Mouse (Mus musculus) mouse trophoblast stem cell (cell line): ENCODE results near the gene Ppp1r12b.

Experiments
- in situ Hi-C, 2 experiments: fragments of 300-500 bp; cut with MseI, MboI; formaldehyde crosslinking; loops; 2 replicates in 1 of 2; 3 replicates in 1 of 2; pipeline ENCODE4 v1.15.1; 2025

Gene Ppp1r12b

GRCm38 (mm10) chr1:134733659-134734058, 222.1 kb downstream of the Ppp1r12b start:
- in situ Hi-C loops: no loop called here

GRCm38 (mm10) chr1:134727256-134727655, 228.5 kb downstream of the Ppp1r12b start:
- in situ Hi-C loops: no loop called here

DNA sequence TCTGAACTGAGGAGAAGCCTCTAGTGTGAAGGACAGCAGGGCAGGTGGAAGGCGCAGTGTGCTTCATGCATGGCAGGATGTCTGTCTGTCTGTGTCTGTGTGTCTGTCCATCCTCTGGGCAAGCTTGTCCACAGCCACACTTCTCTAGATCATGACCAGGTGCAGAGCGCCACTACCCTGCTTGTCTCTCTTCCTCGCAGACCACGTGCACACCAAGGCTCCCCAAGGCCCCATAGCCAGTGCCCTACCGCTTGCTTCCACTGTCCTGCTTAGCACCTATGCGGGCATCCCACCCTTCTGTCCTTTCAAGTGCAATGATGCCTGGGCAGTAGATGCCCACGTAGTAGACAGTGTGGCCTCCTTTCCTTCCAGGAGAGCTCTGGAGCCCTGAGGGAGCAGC, 229.3 kb downstream of the Ppp1r12b start:
- in situ Hi-C loops: no loop called here

GRCm38 (mm10) chr1:134725276-134725675, 230.5 kb downstream of the Ppp1r12b start:
- in situ Hi-C loops: no loop called here

DNA sequence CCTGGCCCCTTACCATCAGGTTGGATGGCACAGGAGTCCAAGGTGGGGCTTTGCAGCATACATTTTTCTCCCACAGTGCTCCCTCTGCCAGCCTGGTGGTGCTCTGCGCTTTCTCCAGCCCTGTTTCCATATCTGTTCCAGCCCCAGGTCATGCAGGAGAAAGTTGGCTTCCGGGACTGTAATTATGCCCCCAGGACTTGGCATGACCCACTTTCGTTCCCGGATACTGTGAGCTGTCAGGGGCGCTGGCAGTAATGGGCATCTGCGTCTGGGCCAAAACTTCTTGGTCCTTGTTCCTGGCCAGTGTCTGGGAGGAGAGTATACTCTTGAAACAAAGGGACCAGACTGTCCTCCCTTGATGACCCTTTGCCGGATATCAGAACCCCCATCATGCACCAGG, 232.9 kb downstream of the Ppp1r12b start:
- in situ Hi-C loops: no loop called here

DNA sequence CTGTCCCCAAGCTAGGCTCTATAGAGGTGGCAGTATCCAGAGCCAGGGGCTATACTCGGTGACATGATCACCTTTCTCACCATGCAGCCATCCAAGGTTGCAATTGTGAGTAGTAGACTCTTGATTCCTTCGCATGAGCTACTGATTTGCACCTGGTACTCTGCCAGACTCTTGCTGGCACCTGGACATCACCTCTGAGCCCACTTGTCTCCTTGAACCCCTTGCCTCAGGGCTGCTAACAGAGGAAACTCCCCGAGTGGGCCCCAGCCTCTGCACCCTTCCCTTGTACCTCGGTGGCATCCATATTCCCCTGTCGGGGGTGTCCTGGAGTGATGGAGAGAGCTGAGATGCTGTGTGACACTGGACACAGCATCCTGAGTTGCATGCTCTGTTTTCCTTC, 234.3 kb downstream of the Ppp1r12b start:
- in situ Hi-C loops: no loop called here

GRCm38 (mm10) chr1:134719718-134720304, 235.9 kb downstream of the Ppp1r12b start:
- in situ Hi-C loops: no loop called here

DNA sequence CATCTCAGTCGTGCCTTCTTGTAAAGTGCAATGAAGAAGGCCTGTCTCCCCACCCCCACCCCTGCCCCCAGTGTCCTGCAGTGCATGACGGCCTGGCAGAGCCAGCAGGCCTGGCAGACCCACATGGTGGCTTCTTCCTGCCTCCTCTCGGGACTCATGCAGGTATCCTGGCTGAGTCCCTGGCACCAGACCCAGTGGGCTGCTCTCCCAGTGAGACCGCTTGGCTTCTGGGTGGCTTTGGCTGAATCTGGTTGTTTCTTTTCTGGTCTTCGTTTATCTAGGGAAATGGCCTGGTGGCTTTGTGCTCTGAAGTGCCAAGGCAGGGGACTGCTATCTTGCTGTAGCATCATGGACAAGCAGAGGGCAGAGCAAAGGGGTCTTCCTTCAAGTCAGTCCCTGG, 240.7 kb downstream of the Ppp1r12b start:
- in situ Hi-C loops: no loop called here

GRCm38 (mm10) chr1:134714166-134714565, 241.6 kb downstream of the Ppp1r12b start:
- in situ Hi-C loops: no loop called here

DNA sequence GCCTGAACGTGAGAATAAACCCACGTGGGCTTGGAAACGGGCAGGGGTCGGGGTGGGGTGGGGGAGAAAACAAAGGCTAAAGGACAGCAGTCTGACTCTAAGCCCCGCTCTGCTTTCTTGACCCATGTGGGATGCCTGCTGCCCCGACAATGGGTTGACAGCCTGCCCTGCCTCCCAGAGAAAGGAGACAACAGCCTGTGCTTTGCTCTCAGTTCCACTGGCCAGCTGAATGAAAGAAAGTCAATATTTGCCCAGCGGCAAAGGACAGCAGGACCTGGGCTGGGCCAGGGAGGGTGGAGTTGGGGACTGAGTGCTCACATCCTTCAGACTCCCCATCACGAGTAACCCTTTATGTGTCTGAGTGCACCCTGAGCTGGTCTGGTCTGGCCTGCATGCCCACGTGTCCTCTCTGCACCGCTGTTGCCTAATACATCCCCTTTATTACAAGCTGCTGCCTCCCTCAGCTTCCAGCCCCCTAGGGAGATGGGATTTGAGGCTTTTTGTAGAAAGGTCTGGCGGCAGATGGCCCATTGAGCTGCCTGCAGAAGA, 242.2 kb downstream of the Ppp1r12b start:
- in situ Hi-C loops: no loop called here

DNA sequence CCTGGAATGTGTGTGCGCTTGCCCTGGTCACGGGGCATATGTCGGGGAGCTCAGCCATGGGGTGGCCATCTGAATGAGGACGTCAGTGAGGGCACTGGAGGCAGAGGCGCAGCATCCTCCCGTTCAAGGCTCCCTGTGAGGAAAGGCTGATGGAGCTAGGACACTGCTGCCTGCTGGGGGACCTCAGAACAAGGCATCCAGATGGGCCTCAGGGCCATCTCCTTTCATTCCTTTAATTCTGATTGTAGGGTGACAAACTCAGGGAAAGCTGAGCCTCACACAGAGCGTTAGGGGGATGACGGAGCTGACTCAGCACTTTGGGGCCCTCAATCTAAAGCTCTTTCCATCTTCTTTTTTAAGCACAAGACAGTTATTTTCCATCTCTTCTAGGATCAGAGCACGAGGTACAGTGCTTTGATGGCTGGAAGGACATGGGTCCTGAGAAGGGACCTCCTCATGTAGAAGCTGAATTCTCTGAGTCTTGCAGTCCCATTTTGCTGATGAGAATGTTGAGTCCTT, 242.9 kb downstream of the Ppp1r12b start:
- in situ Hi-C loops: no loop called here

DNA sequence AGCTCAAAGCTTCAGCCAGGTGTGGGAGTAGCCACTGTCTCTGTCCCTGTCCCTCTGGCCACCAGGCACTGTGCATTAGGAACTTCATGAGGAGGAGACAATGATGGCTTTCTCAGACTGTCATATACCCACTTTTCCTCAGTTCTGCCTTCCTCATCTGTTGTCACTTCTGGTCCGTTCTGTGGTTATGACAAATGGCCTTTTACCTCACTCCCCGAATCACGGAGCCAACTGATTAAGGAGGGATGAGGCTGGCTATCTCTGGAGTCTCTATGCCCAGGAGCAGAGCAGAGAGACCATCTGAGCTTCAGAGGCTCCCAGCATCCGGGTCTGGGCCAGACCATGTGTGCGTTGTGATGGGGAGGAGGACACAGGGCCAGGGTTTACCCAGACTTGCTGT, 244.1 kb downstream of the Ppp1r12b start:
- in situ Hi-C loops: no loop called here

DNA sequence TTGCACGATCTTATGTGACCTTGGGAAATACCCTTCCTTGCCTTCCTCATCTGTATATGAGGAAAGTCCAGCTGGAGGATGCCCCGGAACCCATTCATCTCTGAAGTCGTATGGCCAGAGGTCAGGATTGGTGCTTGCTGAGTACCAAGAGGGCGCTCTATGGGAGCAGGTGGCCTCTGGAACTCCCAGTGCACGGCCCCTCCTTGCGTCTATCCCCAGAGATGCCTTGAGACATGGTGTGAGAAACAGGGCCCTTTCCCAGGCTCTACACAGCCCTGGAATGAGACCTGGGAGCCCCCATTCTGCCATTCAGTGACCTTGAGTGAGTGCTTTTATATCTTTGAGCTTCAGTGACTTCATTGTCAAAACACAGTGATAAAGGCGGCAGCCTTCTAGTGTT, 244.7 kb downstream of the Ppp1r12b start:
- in situ Hi-C loops: no loop called here

DNA sequence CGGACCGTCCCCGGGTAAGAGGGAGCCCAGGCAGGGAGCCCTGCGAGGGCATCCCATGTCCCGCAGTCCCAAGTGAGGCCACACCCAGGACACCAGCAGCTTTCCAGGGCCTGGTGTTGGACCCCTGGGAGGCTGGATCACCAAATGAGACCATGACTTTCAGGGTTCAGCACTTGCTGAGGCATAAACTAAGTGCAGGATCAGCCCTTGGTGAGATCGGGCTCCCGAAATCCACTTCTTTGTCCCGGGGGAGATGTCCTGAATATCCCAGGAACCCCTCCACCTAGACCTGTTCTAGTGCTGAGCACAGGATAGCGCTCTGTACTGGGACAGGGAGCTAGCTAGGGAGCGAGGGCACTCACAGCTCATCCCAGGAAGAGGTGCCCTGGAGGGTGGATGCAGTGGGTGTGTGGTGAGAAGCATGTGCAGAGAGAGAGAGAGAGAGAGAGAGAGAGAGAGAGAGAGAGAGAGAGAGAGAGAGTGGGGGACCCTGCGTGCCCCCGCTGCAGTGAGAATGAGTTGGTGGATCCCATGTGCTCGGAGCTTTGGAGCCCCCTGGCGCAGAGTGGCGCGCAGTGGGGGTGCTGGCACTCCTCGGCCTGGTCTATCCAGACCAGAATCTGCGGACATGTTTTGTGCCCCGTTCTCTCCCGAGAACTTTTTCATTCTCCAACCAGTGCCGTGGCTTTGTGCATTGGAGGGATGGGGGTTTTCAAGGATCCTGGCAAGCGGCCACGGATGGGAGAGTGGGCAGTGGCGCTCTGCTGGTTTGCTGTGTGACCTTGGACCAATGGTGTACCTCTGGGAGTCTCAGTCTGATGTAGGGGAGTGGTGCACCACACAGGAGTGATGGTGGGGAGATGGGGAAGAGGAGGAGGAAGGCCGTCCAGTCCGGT, 246.1 kb downstream of the Ppp1r12b start:
- in situ Hi-C loops: no loop called here

DNA sequence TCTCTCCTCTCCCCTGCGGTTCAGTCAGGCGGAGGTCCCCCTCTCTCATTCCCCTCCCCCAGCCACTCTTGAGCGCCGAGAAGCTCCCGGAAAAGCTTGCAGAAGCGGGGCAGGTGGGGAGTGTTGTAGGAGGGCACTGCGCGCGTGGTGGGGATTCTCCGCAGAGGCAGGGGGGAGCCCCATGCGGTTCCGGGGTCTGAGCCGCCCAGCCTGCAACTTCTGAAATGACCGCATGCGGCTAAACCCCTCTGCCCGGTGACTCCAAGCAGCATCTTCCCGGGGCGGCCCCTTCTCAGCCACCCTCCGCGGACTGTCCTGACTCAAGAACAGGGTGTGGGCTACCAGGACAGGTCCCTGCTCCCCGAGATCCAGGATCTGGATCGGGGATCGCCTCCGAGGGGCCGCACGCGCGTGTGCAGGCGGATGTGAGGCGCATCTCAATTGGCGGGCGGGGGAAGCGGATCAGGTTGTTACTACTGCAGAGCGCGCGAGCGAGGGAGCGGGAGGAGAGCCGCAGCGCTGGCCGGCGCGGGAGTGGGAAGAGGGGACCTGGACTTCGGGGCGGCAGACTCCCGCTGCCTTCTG, 246.8 kb downstream of the Ppp1r12b start:
- in situ Hi-C loops: no loop called here

DNA sequence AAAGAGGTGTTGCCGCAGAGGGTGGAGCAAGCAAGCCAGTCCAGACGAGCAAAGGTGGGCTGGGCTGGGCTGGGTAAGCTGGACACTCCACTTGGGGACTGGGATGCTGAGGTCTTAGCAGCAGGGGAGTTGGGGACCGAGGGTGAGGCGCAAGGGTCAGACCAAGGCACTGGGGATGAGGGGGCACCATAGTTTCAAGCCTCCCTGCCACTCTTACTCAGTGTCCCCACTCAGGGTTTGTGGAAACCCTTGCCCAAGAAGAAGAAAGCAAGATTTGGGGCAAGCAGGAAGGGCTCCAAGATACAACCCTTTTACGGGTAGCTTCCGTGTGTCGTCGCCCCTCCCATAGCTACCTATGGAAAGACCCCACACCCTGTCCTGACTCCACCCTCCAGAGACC, 247.5 kb downstream of the Ppp1r12b start:
- in situ Hi-C loops: no loop called here

GRCm38 (mm10) chr1:134707516-134707915, 248.2 kb downstream of the Ppp1r12b start:
- in situ Hi-C loops: no loop called here

- in situ Hi-C loops: no loop called here
Measured at GRCm38 (mm10) chr1:134706549-134706948, 249.2 kb downstream of the Ppp1r12b start.
